Mouse (Mus musculus): ENCODE measurements around the gene Klhl3.
"Not testable (repeated sequence)": the region's sequence is repeated elsewhere in the genome, so short reads cannot be mapped to it uniquely, and the experiment has no call there.

Klhl3 gene

DNA sequence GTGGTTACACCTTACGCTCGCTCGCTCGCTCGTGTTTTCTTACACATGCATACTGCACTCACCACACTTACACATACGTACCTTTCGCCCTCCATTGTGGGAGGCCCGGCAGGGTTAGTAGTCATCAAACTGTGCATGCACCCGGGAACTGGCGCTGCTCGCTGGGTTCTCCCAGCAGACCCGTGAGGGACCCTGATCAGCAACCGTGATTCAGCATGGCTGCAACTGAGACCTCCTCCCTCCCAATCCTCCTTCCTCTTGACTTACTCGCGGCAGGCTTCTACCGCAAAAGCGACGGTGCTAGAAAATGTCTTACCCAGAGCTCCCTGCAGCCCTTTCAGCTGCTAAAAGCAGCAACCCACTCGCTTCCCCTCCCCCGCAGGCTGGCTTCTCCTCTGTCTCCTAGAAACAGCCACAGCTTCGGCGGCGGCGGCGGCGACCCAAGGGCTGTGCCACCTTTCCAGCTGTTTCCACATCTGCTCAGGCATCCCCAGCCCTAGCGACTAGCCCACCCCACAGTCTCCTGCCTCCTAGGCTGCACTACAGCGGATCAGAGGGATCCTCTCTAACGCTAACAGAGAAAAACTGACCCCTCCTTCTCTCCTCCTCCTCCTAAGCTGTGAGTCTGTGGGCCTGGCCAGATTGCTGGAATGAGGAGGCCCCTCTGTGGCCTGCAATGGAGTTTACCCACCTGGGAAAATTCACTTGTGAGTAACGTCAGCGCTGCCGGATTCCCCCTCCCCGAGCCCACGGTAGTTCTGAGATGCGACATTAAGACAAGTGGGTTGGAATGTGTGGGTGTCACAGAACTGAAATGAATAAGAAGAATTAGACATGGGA is at the start of gene Klhl3:
Klhl3 (minus strand) TSS at position 532 of the 840 bp plus-strand sequence.
- DNase-seq (ENCODE audit: low spot score): peak; percentile 66

DNA sequence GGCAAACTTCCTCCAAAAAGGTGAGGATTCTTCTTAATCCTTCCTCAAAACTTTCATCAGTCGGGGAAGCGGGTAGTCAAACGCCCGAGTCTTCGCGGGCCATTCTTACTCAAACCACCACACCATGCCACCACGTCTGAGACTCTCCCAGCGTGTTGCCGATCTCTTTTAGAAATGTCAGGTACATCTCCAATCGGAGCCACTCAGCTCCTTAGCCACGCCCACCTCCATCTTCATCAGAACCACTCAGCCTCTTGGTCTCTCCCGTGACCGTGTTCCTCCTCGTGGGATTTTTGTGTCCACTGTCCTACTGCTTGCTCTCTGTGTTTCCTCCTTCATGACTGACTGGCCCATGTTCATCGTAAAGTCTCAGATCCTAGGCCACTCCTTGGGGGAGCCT is 47.4 kb upstream of the Klhl3 start:
- no peak for DNase-seq (ENCODE audit: low spot score)

DNA sequence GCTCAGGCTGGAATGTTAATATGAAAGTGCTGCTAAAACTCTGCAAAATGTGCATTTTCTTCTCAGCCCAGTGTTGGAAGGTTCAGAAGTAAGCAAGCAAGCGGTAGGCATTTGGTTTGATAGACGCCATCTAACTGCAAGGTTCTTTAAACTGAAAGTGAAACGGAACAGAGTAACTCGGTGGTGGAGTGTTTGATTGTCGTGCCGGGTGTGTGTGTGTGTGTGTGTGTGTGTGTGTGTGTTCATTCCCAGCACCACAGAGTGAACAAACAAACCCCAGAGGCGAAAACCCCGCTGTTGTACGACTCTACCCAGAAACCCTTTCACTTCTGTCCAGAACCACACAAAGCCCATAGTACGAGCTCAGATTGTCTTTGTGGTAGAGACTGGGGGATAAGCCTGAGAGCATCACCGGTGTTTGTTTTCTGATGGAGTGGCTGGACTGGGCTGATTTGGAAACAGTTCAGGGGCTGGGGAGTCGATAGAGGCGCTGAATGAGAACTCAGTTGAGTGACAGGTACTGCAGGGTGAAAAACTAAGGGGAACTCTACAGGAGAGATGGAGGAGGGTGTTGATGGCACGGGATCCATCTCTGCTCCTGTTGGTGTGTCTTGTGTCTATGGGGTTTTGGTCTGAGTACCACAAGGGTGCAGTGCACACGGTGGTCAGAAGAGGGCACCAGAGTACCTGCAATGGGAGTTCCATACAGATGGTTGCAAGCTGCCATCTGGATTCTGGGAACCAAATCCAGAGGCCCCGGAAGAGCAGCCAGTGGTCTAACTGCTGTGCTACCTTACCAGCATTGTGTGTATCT is 44.9 kb upstream of the Klhl3 start:
- peak; percentile 81 for DNase-seq (ENCODE audit: low spot score)

DNA sequence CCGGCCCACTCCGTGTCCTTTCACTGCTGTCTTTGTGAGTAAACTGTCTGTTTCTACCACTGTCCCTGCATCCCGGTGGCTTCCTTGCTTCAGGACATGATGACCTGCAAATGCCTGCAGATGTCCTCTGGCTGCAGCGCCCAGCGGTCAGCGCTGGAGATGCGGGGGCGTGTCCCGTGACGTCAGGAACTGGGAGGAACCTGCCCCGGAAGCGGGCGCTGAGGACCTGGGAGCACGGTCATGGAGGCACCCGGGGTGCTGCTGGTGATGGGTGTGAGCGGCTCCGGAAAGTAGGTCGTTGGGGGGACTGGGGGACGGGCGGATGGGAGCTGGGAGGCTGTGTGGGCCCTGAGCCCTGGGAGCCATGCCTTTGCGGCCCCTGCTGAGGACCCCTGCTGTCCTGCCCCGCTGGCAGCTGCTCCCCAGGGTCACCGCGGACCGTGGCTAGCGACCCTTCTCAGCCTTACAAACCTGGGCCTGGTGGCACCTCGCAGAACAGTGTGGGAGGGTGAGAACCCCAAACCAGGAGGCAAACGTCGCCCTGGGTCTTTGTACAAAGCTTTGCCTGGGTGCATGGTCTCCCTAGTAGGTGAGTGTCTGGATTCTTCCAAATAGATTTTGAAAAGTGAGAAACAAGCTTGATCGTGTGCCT is 44.2 kb upstream of the Klhl3 start, which contains the start of gene Idnk:
Idnk (plus strand) TSS at position 203 of the 652 bp plus-strand sequence.
- DNase-seq (ENCODE audit: low spot score): peak; percentile 89

DNA sequence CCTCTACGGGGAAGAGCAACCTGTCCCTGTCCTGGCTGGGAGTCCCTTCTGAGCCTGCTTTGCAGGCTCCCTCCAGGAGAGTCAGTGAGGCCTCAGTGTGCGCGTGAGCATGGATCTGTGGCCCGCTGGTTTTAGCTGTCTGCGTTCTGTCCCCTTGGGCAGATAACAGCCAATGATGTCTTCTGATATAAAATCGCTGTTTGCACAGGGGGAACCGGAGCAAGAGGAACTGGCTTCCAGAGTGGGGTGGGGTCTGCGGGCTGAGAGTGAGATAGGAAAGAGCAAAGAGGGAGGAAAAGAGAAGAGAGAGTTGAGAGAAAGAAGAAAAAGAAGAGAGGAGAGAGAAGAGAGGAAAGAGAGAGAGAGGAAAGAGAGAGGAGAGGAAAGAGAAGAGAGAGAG is 43.6 kb upstream of the Klhl3 start:
- DNase-seq (ENCODE audit: low spot score): no peak

DNA sequence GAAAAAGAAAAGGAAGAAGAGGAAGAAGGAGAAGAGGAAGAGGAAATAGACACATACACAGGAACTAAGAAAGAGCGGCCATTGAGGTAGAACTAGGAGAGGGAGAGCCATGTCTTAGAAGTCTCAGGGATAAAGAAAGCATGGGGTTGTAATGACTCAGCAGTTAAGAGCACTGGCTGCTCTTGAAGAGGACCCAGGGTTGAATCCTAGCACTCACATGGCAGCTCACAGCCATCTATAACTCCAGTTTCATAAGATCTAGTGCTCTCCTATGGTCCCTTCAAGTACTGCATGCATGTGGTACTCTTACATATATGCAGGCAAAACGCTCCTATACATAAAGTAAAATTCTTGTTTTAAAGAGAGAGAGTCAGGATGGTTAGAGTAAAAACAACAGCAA is 42.6 kb upstream of the Klhl3 start:
- DNase-seq (ENCODE audit: low spot score): no peak

DNA sequence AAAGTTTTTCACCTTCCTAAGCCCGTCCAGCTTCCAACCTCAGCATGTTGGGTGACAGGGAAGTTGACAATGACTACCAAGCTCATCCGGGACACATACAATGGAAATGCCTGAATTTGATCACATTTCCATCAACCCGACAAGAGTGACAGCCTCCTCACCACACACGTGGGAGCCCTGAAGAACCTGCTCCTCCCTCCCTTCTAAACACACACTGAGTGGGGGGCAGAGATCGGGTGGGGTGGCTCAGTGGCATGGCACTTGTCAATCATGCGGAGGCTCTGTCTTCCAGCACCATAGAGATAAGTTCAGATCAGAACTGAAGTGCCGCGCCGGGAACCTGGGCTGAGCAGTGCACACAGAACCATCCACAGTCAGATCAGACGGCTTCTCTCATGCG is 37.0 kb upstream of the Klhl3 start:
- no peak for DNase-seq (ENCODE audit: low spot score)

DNA sequence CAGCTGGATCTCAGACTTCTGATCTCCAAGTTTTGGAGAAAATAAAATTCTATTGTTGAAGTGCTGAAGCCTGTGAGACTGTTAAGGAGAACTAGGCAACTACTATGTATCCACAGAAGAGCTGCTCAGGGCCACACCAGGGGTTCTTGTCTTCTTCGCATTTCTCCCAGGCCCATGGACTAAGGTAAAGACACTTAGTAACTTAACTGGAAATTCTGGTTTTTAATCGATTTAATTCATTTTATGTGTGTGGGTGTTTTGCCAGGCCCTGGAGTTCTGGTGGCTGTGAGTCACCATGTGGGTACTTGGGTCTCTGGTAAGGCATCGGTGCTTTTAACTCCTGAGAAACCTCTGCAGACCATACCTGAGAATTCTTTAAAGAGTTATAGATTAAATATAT is 36.2 kb upstream of the Klhl3 start:
- DNase-seq (ENCODE audit: low spot score): no peak

DNA sequence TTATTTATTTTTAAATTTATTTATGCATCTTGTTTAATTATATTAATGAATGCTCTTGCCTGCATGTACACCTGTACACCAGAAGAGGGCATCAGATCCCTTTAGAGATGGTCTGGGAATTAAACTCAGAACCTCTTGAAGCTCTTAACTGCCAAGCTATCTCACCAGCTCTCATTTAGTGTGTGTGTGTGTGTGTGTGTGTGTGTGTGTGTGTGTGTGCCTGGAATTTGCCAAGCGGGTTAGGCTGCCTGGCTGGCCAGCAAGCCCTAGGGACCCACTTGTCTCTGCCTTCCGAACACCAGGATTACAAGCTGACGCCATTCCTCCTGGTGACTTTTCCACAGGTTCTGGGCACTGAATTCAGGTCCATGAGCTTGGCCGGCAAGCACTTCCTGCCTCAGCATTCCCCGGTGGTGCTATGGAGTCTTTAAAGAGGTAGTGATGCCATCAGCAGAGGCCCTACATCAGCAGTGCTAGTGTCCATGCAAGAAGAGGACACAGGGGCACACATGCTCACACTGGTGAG is 35.7 kb upstream of the Klhl3 start:
- peak; percentile 12 for DNase-seq (ENCODE audit: low spot score)

DNA sequence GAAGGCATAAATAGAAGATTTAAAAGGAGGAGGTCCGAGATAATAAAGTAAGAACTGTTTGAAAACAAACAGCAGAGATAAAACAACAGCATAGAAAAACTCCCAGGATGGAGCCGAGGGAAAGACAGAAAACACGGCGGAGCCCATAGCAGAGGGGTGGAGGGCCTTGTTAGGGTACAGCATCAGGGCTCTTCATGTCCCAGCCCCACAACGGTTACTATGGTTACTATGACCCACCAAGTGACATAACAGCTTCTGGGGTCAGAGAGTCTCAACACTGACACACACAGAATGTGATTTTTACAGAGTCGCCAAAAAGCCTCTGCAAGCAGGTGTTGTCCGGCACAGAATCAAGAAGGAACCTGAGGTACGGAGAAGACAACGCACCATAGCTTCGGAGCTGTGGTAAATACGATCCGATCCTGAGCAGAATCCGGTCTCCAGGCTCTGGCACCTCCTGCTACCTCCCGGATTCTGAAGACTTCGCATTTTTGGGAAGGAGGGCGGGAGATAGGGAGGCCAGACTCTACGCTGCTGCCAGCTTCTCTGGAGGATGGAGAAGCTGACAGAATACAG is 35.0 kb upstream of the Klhl3 start:
- peak; percentile 60 for DNase-seq (ENCODE audit: low spot score)

DNA sequence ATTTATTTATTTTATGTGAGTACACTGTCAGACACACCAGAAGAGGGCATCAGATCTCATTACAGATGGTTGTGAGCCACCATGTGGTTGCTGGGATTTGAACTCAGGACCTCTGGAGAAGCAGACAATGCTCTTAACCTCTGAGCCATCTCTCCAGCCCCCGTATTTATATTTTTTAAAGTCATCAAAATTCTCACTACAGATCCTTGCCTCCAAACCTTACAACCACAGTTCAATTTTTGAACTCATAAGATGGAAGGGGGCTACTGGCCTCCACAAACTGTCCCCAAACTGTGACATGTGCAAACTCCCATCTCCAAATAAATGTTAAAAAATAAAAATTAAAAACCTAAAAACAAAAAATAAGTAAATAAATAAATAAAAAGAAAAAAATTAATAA is 34.4 kb upstream of the Klhl3 start:
- DNase-seq (ENCODE audit: low spot score): no peak

DNA sequence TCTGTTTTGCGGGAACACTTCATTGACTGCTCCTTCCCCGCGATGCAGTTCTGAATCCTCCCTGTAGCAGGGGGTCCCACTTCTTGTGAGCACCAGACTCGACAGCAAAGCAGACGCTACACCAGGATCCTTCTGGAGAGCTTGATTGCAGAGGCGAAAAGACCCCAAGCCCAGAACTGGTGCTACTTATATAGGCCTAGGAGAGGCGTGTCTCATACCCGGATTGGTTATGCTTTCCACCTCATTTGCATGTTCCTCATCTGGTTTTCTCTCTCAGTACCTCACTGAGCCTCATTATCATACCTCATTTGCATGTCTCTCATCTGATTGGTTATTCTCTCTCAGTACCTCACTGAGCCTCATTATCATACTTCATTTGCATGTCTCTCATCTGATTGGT is 33.2 kb upstream of the Klhl3 start:
- DNase-seq (ENCODE audit: low spot score): not testable (repeated sequence)

DNA sequence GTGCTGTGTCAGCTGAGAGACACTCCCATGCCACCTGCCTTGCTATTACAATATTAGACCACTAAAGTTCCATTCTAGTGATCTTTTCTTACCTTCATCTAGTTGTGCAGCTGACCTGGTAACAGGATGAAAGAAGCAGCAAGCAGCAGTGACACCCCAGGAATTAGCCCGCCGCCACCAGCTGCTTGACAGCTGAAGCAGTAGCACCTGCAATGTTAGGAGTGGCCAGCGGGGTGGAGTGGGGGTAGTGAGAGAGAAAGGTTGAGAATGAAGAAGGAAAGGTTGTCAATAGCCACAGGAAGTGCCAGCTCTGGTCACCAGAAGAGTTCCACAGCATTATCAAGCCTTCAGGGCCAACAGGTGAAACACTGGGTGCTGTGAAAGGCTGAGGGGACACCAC is 18.3 kb upstream of the Klhl3 start:
- no peak for DNase-seq (ENCODE audit: low spot score)

DNA sequence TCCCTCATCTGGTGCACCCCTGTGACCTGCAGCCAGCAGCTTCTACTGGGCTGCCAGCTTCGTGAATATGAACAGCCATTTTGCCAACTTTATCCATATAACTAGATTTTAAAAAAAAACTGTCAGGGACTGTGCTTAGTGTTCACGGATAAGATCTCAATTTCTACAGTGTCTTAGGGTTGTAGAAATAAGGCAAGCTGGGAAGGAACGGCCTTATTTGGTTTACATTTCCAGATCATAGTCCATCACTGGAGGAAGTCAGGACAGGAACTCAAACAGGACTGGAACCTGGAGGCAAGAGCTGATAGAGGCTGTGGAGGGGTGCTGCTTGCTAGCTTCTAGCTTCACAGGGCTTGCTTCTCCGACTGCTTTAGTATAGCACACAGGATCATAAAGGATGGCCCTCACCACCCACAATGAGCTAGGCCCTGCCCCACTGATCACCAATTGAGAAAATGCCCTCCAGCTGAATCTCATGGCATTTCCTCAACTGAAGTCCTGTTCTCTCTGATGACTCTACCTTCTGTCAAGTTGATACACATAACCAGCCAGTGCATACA is 16.4 kb upstream of the Klhl3 start:
- DNase-seq (ENCODE audit: low spot score): no peak

DNA sequence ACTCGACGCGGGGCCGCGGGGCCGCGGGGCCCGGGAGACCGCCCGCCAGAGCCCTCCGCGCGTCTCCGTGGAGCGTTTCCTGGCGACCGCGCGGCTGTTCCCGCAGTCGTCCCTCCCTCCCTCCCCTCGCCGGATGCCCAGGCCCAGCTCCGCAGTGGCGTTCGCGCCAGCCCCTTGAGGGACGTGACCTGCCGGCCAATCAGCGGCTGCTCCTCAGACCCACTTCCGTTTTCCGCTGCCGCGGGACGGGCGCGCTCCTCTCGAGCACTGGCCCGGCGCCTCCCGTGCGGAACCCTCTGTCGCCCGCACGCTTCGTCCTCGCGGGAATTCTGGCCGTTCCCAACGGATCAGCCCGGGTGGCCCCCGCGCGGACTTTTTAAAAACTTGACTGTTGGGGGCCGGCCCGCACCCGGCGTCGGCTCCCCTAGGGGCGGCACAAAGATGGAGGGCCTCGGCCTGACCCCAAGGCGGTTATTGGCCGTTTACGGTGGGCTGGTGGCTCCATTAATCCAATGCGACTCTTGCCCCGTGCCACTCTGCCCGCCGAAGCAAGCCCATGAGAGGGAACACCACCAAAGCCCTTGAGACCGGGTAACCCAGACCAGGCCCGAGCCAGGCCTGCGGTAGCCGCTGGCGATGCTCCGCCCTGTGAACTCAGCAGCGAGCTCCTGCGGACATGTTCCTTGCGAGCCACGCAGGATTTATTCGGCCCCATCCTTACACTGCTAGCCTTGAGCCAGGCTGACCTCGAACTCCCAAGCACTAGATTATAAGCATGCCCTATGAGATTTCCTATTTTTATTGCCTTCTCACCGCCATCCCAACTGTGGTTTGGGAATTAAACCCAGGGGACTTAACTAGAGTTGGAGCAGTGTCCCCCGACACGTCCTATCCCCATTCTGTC is 15.6 kb upstream of the Klhl3 start:
- DNase-seq (ENCODE audit: low spot score): peak; percentile 96

DNA sequence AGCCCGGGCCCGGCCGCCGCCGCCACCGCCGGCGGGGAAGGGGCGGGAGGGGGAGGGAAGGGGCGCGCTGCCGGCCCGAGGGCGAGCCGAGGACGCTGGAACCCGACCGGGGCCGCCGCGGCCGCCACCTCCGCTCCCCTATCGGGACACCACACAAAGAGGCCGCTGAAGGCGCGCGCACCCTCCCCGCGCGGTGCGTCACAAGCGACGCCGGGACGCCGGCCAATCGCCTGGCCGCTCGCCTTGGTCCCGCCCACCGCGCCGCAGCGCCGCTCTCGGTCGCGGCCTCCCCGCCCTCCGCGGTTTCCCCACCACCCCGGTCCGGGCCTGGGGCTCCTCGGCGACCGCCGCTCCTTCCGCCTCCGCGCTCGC is 15.0 kb upstream of the Klhl3 start, which contains the start of gene Hnrnpa0:
Hnrnpa0 (minus strand) TSS at position 161 of the 372 bp plus-strand sequence.
- DNase-seq (ENCODE audit: low spot score): peak; percentile 96

DNA sequence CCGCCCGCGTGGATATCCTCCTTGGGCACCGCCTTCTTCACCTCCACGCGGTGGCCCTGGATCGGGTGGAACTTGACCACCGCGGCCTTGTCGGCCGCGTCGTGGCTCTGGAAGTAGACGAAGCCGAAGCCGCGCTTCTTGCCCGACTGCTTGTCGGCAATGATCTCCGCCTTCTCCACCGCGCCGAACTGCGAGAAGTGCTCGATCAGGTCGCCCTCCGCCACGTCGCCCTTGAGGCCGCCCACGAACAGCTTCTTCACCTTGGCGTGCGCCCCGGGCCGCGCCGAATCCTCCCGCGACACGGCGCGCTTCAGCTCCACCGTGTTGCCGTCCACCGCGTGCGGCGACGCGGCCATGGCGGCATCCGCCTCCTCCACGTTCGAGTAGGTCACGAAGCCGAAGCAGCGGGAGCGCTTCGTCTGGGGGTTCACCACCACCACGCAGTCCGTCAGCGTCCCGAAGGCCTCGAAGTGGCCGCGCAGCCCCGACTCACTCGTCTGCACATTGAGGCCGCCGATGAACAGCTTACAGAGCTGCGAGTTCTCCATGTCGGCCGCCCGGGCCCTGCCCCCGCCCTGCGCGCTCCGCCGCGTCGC is 14.5 kb upstream of the Klhl3 start:
- no peak for DNase-seq (ENCODE audit: low spot score)

DNA sequence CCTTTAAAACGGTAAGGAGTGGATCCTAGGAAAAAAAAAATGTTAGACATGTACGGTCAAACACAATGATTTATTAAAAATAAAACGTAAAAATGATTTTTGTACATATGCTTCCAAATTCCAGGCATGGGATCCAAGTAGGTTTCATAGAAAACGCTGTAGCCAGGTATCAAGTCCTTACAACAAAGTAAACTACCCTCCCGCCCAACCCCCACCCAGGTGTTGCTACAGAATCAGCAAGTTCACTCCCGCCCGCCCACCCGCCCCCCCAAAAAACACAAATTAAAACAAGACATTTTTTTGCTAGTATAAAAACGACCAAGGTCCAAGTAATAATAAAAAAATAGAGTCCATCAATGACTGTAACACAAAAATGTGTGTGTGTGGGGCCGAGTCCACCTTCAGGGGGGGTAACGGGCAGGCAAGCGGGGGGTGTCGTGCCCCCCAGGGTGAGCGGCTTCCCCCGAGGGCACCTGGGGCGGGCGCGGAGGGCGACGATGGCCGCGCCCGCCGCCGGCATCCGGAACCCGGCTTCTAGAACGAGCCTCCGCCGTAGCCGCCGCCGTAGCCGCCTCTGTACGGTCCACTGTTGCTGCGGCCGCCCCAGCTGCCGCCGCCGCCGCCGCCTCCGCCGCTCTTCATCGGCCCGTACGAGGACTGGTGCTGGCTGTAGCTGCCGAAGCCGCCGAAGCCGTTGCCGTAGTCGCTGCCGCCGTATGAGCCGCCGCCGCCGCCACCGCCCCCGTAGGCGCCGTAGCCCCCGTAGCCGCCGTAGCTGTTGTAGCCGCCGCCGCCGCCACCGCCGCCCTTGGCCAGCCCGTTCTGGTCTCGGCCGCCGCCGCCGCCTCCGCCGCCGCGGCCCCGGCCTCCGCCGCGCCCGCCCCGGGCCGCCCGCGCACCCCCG is 13.7 kb upstream of the Klhl3 start:
- DNase-seq (ENCODE audit: low spot score): no peak

DNA sequence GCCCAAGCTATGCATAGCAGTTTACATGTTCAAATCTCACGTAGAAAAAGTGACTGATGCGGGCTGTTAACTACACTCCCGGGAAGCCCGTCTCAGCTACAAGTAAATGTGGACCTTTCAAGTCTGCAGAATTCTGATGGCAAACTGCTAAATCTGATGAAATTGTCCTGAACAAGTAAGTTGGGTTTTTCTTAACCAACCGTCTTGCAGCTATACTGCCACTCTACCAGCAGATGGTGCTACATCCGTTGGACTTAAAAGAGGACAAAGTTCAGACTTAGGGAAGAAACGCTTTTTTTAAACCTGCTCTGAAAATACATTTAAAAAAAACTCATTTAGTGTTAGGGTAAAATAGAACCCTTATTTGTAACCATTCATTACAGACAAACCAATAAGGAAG is 12.7 kb upstream of the Klhl3 start:
- no peak for DNase-seq (ENCODE audit: low spot score)
